Mouse (Mus musculus): ENCODE results near the gene Cnfn. TPM values are rescaled to one million over a fixed set of nuclear protein-coding genes. Genes with fewer than 3 reads are reported as not detected.

The Cnfn gene
- polyA plus RNA-seq, 1 experiment from 2014 or later = 1,223 TPM

GRCm38 (mm10) chr7:25377100-25377700, 7.7 kb upstream of the Cnfn start:
- peaks cover 3% of the 10 kb centered on the region; the same call in 1 of the 2 replicates for H3K36me3 ChIP-seq (ENCODE audit: control insufficient read depth, insufficient read depth, low read length)
- peaks cover 9% of the 10 kb centered on the region; the same call in 1 of the 2 replicates for H3K4me1 ChIP-seq (ENCODE audit: control insufficient read depth, insufficient read depth, low read length)
- no peaks in the 10 kb centered on the region for H3K27me3 ChIP-seq (ENCODE audit: control insufficient read depth, insufficient read depth, low read length)
- 44% methylated on average over 8 of the region's 8 CpGs for WGBS
- H3K9me3 ChIP-seq (replicated peaks; ENCODE audit: control insufficient read depth, low read length) = no peaks in the 10 kb centered on the region
- no peak overlapping the region for H3K9ac ChIP-seq (ENCODE audit: low read length)
- H3K27ac ChIP-seq (ENCODE audit: low read length) = no peak overlapping the region
- ATAC-seq (ENCODE audit: insufficient read depth, low FRiP score) = 0 out of 2 replicates have a peak, but pooled peaks have one; percentile 14
- peak overlapping the region; percentile 52; the same call in 1 of the 2 replicates for H3K4me2 ChIP-seq (ENCODE audit: low read depth, low read length)
- peak overlapping the region; percentile 39; the same call in 1 of the 2 replicates for H3K4me3 ChIP-seq (replicated peaks; ENCODE audit: low read length)

- peaks cover 9% of the 10 kb centered on the region; the same call in 1 of the 2 replicates for H3K4me1 ChIP-seq (ENCODE audit: control insufficient read depth, insufficient read depth, low read length)
- peak; percentile 70 for ATAC-seq (ENCODE audit: insufficient read depth, low FRiP score)
- 6% methylated on average over 17 of the region's 17 CpGs for WGBS
- H3K4me2 ChIP-seq (ENCODE audit: low read depth, low read length) = peak overlapping the region; percentile 52
- 0 out of 2 replicates have a peak overlapping the region, but pooled peaks have one; percentile 55 for H3K9ac ChIP-seq (ENCODE audit: low read length)
- no peaks in the 10 kb centered on the region for H3K27me3 ChIP-seq (ENCODE audit: control insufficient read depth, insufficient read depth, low read length)
- no peaks in the 10 kb centered on the region for H3K9me3 ChIP-seq (replicated peaks; ENCODE audit: control insufficient read depth, low read length)
- peak overlapping the region; percentile 30; the same call in 1 of the 2 replicates for H3K27ac ChIP-seq (ENCODE audit: low read length)
- peak overlapping the region; percentile 39 for H3K4me3 ChIP-seq (replicated peaks; ENCODE audit: low read length)
- H3K36me3 ChIP-seq (ENCODE audit: control insufficient read depth, insufficient read depth, low read length) = no peaks in the 10 kb centered on the region
Observed at GRCm38 (mm10) chr7:25376556-25376955, 7.0 kb upstream of the Cnfn start.

- Histone ChIP-seq H3K27me3 (ENCODE audit: control insufficient read depth, insufficient read depth, low read length) (peaks cover 25% of the 10 kb centered on the region), H3K9me3 (replicated peaks; ENCODE audit: control insufficient read depth, low read length) (no peaks in the 10 kb centered on the region), H3K27ac (ENCODE audit: low read length) (peak overlapping the region; percentile 27), H3K4me3 (replicated peaks; ENCODE audit: low read length) (no peak overlapping the region), H3K9ac (ENCODE audit: low read length) (no peak overlapping the region), H3K36me3 (ENCODE audit: control insufficient read depth, insufficient read depth, low read length) (no peaks in the 10 kb centered on the region), H3K4me1 (ENCODE audit: control insufficient read depth, insufficient read depth, low read length) (peaks cover 6% of the 10 kb centered on the region; the same call in 1 of the 2 replicates), H3K4me2 (ENCODE audit: low read depth, low read length) (no peak overlapping the region)
- no peak for ATAC-seq (ENCODE audit: insufficient read depth, low FRiP score)
- WGBS = 83% methylated on average over 5 of the region's 5 CpGs
Observed at GRCm38 (mm10) chr7:25372441-25372840, 2.9 kb upstream of the Cnfn start.

- ATAC-seq (ENCODE audit: insufficient read depth, low FRiP score) = no peak
- H3K4me1 ChIP-seq (ENCODE audit: control insufficient read depth, insufficient read depth, low read length) = peaks cover 5% of the 10 kb centered on the region
- WGBS = 20% methylated on average over 12 of the region's 12 CpGs
- H3K9ac ChIP-seq (ENCODE audit: low read length) = no peak overlapping the region
- no peaks in the 10 kb centered on the region for H3K36me3 ChIP-seq (ENCODE audit: control insufficient read depth, insufficient read depth, low read length)
- H3K4me3 ChIP-seq (replicated peaks; ENCODE audit: low read length) = no peak overlapping the region; the same call in none of the 2 replicates
- H3K4me2 ChIP-seq (ENCODE audit: low read depth, low read length) = 0 out of 2 replicates have a peak overlapping the region, but pooled peaks have one; percentile 15
- H3K27me3 ChIP-seq (ENCODE audit: control insufficient read depth, insufficient read depth, low read length) = peaks cover 34% of the 10 kb centered on the region
- H3K27ac ChIP-seq (ENCODE audit: low read length) = no peak overlapping the region
- H3K9me3 ChIP-seq (replicated peaks; ENCODE audit: control insufficient read depth, low read length) = no peaks in the 10 kb centered on the region
Observed at GRCm38 (mm10) chr7:25368333-25368732, 1.2 kb downstream of the Cnfn start.

GRCm38 (mm10) chr7:25367632-25368293, 1.8 kb downstream of the Cnfn start:
- H3K27ac ChIP-seq (ENCODE audit: low read length) = no peak overlapping the region
- H3K36me3 ChIP-seq (ENCODE audit: control insufficient read depth, insufficient read depth, low read length) = no peaks in the 10 kb centered on the region
- ATAC-seq (ENCODE audit: insufficient read depth, low FRiP score) = no peak
- H3K4me3 ChIP-seq (replicated peaks; ENCODE audit: low read length) = peak overlapping the region; percentile 21
- whole genome bisulfite sequencing = 3% methylated on average over 33 of the region's 33 CpGs
- no peaks in the 10 kb centered on the region for H3K9me3 ChIP-seq (replicated peaks; ENCODE audit: control insufficient read depth, low read length)
- H3K27me3 ChIP-seq (ENCODE audit: control insufficient read depth, insufficient read depth, low read length) = peaks cover 34% of the 10 kb centered on the region
- peak overlapping the region; percentile 15; the same call in 1 of the 2 replicates for H3K4me2 ChIP-seq (ENCODE audit: low read depth, low read length)
- peaks cover 5% of the 10 kb centered on the region for H3K4me1 ChIP-seq (ENCODE audit: control insufficient read depth, insufficient read depth, low read length)
- peak overlapping the region; percentile 35; the same call in 1 of the 2 replicates for H3K9ac ChIP-seq (ENCODE audit: low read length)

- peaks cover 34% of the 10 kb centered on the region for H3K27me3 ChIP-seq (ENCODE audit: control insufficient read depth, insufficient read depth, low read length)
- no peak for ATAC-seq (ENCODE audit: insufficient read depth, low FRiP score)
- no peak overlapping the region for H3K4me2 ChIP-seq (ENCODE audit: low read depth, low read length)
- WGBS = 48% methylated on average over 13 of the region's 13 CpGs
- H3K27ac ChIP-seq (ENCODE audit: low read length) = no peak overlapping the region
- H3K36me3 ChIP-seq (ENCODE audit: control insufficient read depth, insufficient read depth, low read length) = no peaks in the 10 kb centered on the region
- no peaks in the 10 kb centered on the region for H3K9me3 ChIP-seq (replicated peaks; ENCODE audit: control insufficient read depth, low read length)
- 0 out of 2 replicates have a peak overlapping the region, but pooled peaks have one; percentile 7 for H3K9ac ChIP-seq (ENCODE audit: low read length)
- peaks cover 5% of the 10 kb centered on the region for H3K4me1 ChIP-seq (ENCODE audit: control insufficient read depth, insufficient read depth, low read length)
- H3K4me3 ChIP-seq (replicated peaks; ENCODE audit: low read length) = no peak overlapping the region
Observed at GRCm38 (mm10) chr7:25365937-25366625, 3.4 kb downstream of the Cnfn start.

GRCm38 (mm10) chr7:25363632-25364031, 5.9 kb downstream of the Cnfn start:
- peaks cover 5% of the 10 kb centered on the region for H3K4me1 ChIP-seq (ENCODE audit: control insufficient read depth, insufficient read depth, low read length)
- H3K9ac ChIP-seq (ENCODE audit: low read length) = no peak overlapping the region
- peaks cover 20% of the 10 kb centered on the region for H3K27me3 ChIP-seq (ENCODE audit: control insufficient read depth, insufficient read depth, low read length)
- H3K36me3 ChIP-seq (ENCODE audit: control insufficient read depth, insufficient read depth, low read length) = no peaks in the 10 kb centered on the region
- no peak overlapping the region for H3K4me3 ChIP-seq (replicated peaks; ENCODE audit: low read length)
- H3K4me2 ChIP-seq (ENCODE audit: low read depth, low read length) = no peak overlapping the region
- no peak for ATAC-seq (ENCODE audit: insufficient read depth, low FRiP score)
- H3K27ac ChIP-seq (ENCODE audit: low read length) = no peak overlapping the region
- 93% methylated on average over 17 of the region's 17 CpGs for WGBS
- no peaks in the 10 kb centered on the region for H3K9me3 ChIP-seq (replicated peaks; ENCODE audit: control insufficient read depth, low read length)

- Histone ChIP-seq H3K4me1 (ENCODE audit: control insufficient read depth, insufficient read depth, low read length) (peaks cover 5% of the 10 kb centered on the region), H3K27ac (ENCODE audit: low read length) (no peak overlapping the region), H3K9me3 (replicated peaks; ENCODE audit: control insufficient read depth, low read length) (no peaks in the 10 kb centered on the region), H3K4me3 (replicated peaks; ENCODE audit: low read length) (no peak overlapping the region), H3K9ac (ENCODE audit: low read length) (no peak overlapping the region), H3K36me3 (ENCODE audit: control insufficient read depth, insufficient read depth, low read length) (no peaks in the 10 kb centered on the region), H3K27me3 (ENCODE audit: control insufficient read depth, insufficient read depth, low read length) (peaks cover 16% of the 10 kb centered on the region), H3K4me2 (ENCODE audit: low read depth, low read length) (no peak overlapping the region)
- ATAC-seq (ENCODE audit: insufficient read depth, low FRiP score) = no peak
- 82% methylated on average over 19 of the region's 19 CpGs for WGBS
Observed at GRCm38 (mm10) chr7:25363151-25363550, 6.4 kb downstream of the Cnfn start.
